ENCODE assay signal across 13 mouse cellular contexts in genomic region chr17:45981841-45982240, GRCm38 (mm10).
"Had no signal": no experiment of that assay in that cellular context is flagged by ENCODE, and none has a peak within 500 bp of the region (broad histone marks: within the 10 kb centered on the region; RNA-seq: fewer than 3 reads in every experiment).

No protein-coding gene starts in this region.

- H3K4me3 ChIP-seq: kidney, embryonic 15.5 days; limb, embryonic 15.5 days; liver, embryonic 12.5 days; midbrain, embryonic 12.5 days; myocyte; neural tube, embryonic 15.5 days had no signal

- DNase-seq: kidney, adult 2 months; kidney, postnatal 14 days; lung, embryonic 14.5 days; lung, postnatal 10 days; lung, postnatal 4 days; thymus, postnatal 4 days had no signal

- H3K27me3 ChIP-seq: kidney, embryonic 15.5 days; limb, embryonic 15.5 days; liver, embryonic 12.5 days; midbrain, embryonic 12.5 days; neural tube, embryonic 15.5 days had no signal

- H3K27ac ChIP-seq: kidney, embryonic 15.5 days; limb, embryonic 15.5 days; liver, embryonic 12.5 days; midbrain, embryonic 12.5 days; neural tube, embryonic 15.5 days; stomach, postnatal 0 days had no signal

- H3K9me3 ChIP-seq: kidney, embryonic 15.5 days; limb, embryonic 15.5 days; liver, embryonic 12.5 days; midbrain, embryonic 12.5 days; neural tube, embryonic 15.5 days had no signal

- H3K4me1 ChIP-seq: kidney, embryonic 15.5 days; liver, embryonic 12.5 days; midbrain, embryonic 12.5 days; neural tube, embryonic 15.5 days had no signal

- H3K36me3 ChIP-seq: kidney, embryonic 15.5 days; limb, embryonic 15.5 days; liver, embryonic 12.5 days; midbrain, embryonic 12.5 days; neural tube, embryonic 15.5 days had no signal

- H3K9ac ChIP-seq: kidney, embryonic 15.5 days; limb, embryonic 15.5 days; liver, embryonic 12.5 days; lung, embryonic 14.5 days; midbrain, embryonic 12.5 days; neural tube, embryonic 15.5 days had no signal

- ATAC-seq: liver, embryonic 12.5 days had no signal

- H3K4me2 ChIP-seq: kidney, embryonic 15.5 days; limb, embryonic 15.5 days; liver, embryonic 12.5 days; lung, embryonic 14.5 days; midbrain, embryonic 12.5 days; neural tube, embryonic 15.5 days had no signal
